ENCODE assay signal across 9 mouse cellular contexts in the genomic region with DNA sequence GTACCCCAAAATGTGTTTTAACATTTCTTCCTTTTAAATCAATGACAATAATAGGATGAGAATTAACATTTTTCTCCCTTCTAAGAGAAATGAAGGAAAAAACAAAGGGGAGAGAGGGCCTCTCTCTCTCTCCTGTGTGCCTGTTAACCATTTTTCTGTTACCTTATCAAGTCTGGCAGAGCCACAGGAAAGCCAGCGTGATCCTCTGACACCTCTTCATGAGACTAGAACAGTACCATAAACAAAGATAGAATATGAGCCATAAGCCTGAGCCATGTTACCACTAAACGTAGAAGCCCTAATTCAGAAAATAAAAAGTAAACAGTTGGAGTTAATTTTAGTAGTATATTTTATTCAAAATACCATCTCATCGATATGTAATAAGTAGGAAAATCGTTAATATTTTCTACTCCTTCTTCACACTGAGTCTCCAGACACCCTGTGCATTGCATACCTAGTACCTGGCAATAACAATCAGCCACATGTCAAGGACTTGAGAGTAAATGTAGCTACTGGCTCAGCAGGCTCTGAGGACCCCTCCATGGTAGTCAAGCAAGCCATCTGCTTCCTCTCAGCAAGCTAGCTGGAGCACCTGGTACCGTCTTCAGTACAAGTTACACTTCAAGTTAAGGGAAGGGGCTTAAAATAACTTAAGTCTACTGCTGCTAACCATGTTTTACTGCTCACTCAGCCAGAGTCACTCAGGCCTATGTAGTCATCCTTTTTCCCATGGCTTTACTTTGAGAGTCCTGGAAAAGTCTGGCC. TPM values are rescaled to one million over a fixed set of nuclear protein-coding genes. Genes with fewer than 3 reads are reported as not detected.
DNase-seq lines count a peak whose midpoint lies in the region; ATAC-seq and TF ChIP-seq lines count a peak whose summit lies in the region.
"Had no signal": no experiment of that assay in that cellular context is flagged by ENCODE, and none has a peak within 500 bp of the region (broad histone marks: within the 10 kb centered on the region; RNA-seq: fewer than 3 reads in every experiment).

No protein-coding gene starts in this region.

- TF ChIP-seq EP300 in liver, embryonic 14.5 days (IDR thresholded peaks at IDR 0.05; ENCODE audit: low read depth), result no peak

- no peaks in the 10 kb centered on the region for H3K27me3 ChIP-seq in heart, embryonic 11.5 days (ENCODE audit: control insufficient read depth, insufficient read depth, low read length)
- H3K27me3 ChIP-seq in forebrain, postnatal 0 days (ENCODE audit: insufficient read depth, low read length), result no peaks in the 10 kb centered on the region
- no peaks in the 10 kb centered on the region for H3K27me3 ChIP-seq in liver, embryonic 14.5 days (ENCODE audit: control insufficient read depth, insufficient read depth, low read length)

- ATAC-seq in heart, embryonic 11.5 days (replicated peaks; ENCODE audit: insufficient number of reproducible peaks, low FRiP score, low TSS enrichment), result no peak
- no peak for ATAC-seq in forebrain, postnatal 0 days
- no peak for ATAC-seq in liver, embryonic 14.5 days (ENCODE audit: insufficient read depth)

- peak overlapping the region; percentile 97 for H3K4me2 ChIP-seq in heart, embryonic 11.5 days
- peak overlapping the region; percentile 100 for H3K4me2 ChIP-seq in forebrain, postnatal 0 days (ENCODE audit: low read depth)
- H3K4me2 ChIP-seq in liver, embryonic 14.5 days (ENCODE audit: low read depth), result peak overlapping the region; percentile 92

- DNase-seq in heart, adult 8-10 months (ENCODE audit: low spot score), result no peak
- DNase-seq in NIH3T3 (ENCODE audit: low read depth), result peak; percentile 22
- no peak for DNase-seq in forebrain, postnatal 0 days
- DNase-seq in liver, embryonic 14.5 days (ENCODE audit: low read depth in 3 of 3, low spot score in 3 of 3), result no peak
- DNase-seq in ovary, adult 18-20 months (ENCODE audit: low spot score), result no peak
- DNase-seq in kidney, adult 8-10 months, result no peak
- no peak for DNase-seq in thymus, adult 18-20 months
- DNase-seq: embryo, embryonic 11 days had no signal

- H3K36me3 ChIP-seq in heart, embryonic 11.5 days (ENCODE audit: control insufficient read depth, insufficient read depth, low read length), result no peaks in the 10 kb centered on the region
- no peaks in the 10 kb centered on the region for H3K36me3 ChIP-seq in forebrain, postnatal 0 days (ENCODE audit: insufficient read depth)
- H3K36me3 ChIP-seq in liver, embryonic 14.5 days (replicated peaks; ENCODE audit: control insufficient read depth, insufficient read depth, low read depth), result no peaks in the 10 kb centered on the region

- WGBS in heart, embryonic 11.5 days (ENCODE audit: insufficient replicate concordance), result 57% methylated on average over 5 of the region's 5 CpGs
- WGBS in forebrain, postnatal 0 days, result 73% methylated on average over 5 of the region's 5 CpGs
- WGBS in liver, embryonic 14.5 days (ENCODE audit: insufficient replicate concordance), result 31% methylated on average over 5 of the region's 5 CpGs

- peak overlapping the region; percentile 81 for H3K4me3 ChIP-seq in heart, embryonic 11.5 days (ENCODE audit: low read depth, low read length)
- H3K4me3 ChIP-seq in forebrain, postnatal 0 days (ENCODE audit: low read depth, low read length), result no peak overlapping the region
- H3K4me3 ChIP-seq in liver, embryonic 14.5 days (ENCODE audit: insufficient read depth in 1 of 2, low read depth in 2 of 2, low read length in 2 of 2), result peak overlapping the region; percentile 68 to 71

- no peak for TF ChIP-seq CTCF in forebrain, postnatal 0 days (IDR thresholded peaks at IDR 0.05; ENCODE audit: low read depth)
- TF ChIP-seq CTCF in liver, embryonic 14.5 days (IDR thresholded peaks at IDR 0.05; ENCODE audit: low read depth), result no peak

- H3K27ac ChIP-seq in heart, embryonic 11.5 days (ENCODE audit: low read depth, low read length), result no peak overlapping the region
- H3K27ac ChIP-seq in forebrain, postnatal 0 days (ENCODE audit: low read depth, low read length), result no peak overlapping the region
- no peak overlapping the region for H3K27ac ChIP-seq in liver, embryonic 14.5 days

- H3K4me1 ChIP-seq in heart, embryonic 11.5 days (ENCODE audit: control insufficient read depth, insufficient read depth, low read length), result peaks cover 19% of the 10 kb centered on the region
- H3K4me1 ChIP-seq in forebrain, postnatal 0 days (ENCODE audit: insufficient read depth), result peaks cover 8% of the 10 kb centered on the region; the same call in 1 of the 2 replicates
- H3K4me1 ChIP-seq in liver, embryonic 14.5 days (replicated peaks; ENCODE audit: control insufficient read depth in 2 of 2, insufficient read depth in 2 of 2, low read length in 1 of 2), result peaks cover 8 to 27% of the 10 kb centered on the region in 2 experiments

- no peaks in the 10 kb centered on the region; the same call in 1 of the 2 replicates for H3K9me3 ChIP-seq in heart, embryonic 11.5 days (replicated peaks; ENCODE audit: control insufficient read depth, low read length)
- no peaks in the 10 kb centered on the region for H3K9me3 ChIP-seq in forebrain, postnatal 0 days (ENCODE audit: low read length)
- no peaks in the 10 kb centered on the region for H3K9me3 ChIP-seq in liver, embryonic 14.5 days (ENCODE audit: control insufficient read depth, low read length)

- H3K9ac ChIP-seq in heart, embryonic 11.5 days (ENCODE audit: low read depth, low read length), result 0 out of 2 replicates have a peak overlapping the region, but pooled peaks have one; percentile 87
- H3K9ac ChIP-seq in forebrain, postnatal 0 days, result no peak overlapping the region
- no peak overlapping the region for H3K9ac ChIP-seq in liver, embryonic 14.5 days (replicated peaks)

RNA-seq across cellular contexts. Expression of a gene that starts 2.2 kb away (rescaled TPM):
- 3.9 and 5.8 TPM in 2 replicates for polyA plus RNA-seq in heart, embryonic 11.5 days (2014; fragmentation: Nextera tagmentation; extraction: Ambion mirVana)
- 10 to 100 TPM; 17.2 to 25.1 (median 23.2) TPM for total RNA-seq in heart, adult 8-10 months (2022)
- 2.4 and 3.5 TPM in 2 replicates for total RNA-seq in forebrain, postnatal 0 days (2014; rRNA removed)
- 1.8 and 2.0 TPM in 2 replicates for polyA plus RNA-seq in forebrain, postnatal 0 days (2015; fragmentation: Nextera tagmentation; extraction: Ambion mirVana)
- polyA plus RNA-seq in liver, embryonic 14.5 days (2012; rRNA removed), result 2.2 and 2.8 TPM in 2 replicates
- 2.3 and 2.8 TPM in 2 replicates for polyA plus RNA-seq in liver, embryonic 14.5 days (2014; fragmentation: Nextera tagmentation; extraction: Ambion mirVana)
